ENCODE assay signal across 7 mouse cellular contexts in genomic region chr14:25548650-25549049, GRCm38 (mm10).
A peak's percentile ranks its signal among the peaks of the same experiment; 100 is the strongest.
DNase-seq lines count a peak whose midpoint lies in the region; ATAC-seq lines count a peak whose summit lies in the region.

No protein-coding gene starts in this region.

- no peak overlapping the region for H3K4me2 ChIP-seq in heart, embryonic 16.5 days (ENCODE audit: low read depth, low read length)
- H3K4me2 ChIP-seq in limb, embryonic 11.5 days (ENCODE audit: low read depth, severe bottlenecking) = no peak overlapping the region

- peak overlapping the region; percentile 15 for H3K27ac ChIP-seq in heart, embryonic 16.5 days (ENCODE audit: low read length)
- H3K27ac ChIP-seq in limb, embryonic 11.5 days (replicated peaks; ENCODE audit: low read depth, low read length) = 0 out of 2 replicates have a peak overlapping the region, but pooled peaks have one; percentile 0

- DNase-seq in adrenal gland, postnatal 25 days = peak; percentile 71
- peak; percentile 94 for DNase-seq in cerebellum, adult 11-12 months
- DNase-seq in limb, embryonic 11.5 days (ENCODE audit: low spot score) = no peak
- no peak for DNase-seq in layer of hippocampus, postnatal 10 days (ENCODE audit: low spot score in 2 of 2)
- DNase-seq in layer of hippocampus, adult 8-10 months (ENCODE audit: low spot score in 2 of 2) = no peak

- no peak for ATAC-seq in heart, embryonic 16.5 days (replicated peaks; ENCODE audit: extremely low read depth, insufficient read depth, low FRiP score)
- no peak for ATAC-seq in limb, embryonic 11.5 days (ENCODE audit: insufficient number of reproducible peaks, low FRiP score, low TSS enrichment, low read depth)
- no peak for ATAC-seq in inflammation-experienced regulatory T-cells, adult 6 months

- H3K9me3 ChIP-seq in heart, embryonic 16.5 days (replicated peaks; ENCODE audit: control insufficient read depth, low read length) = no peaks in the 10 kb centered on the region
- no peaks in the 10 kb centered on the region for H3K9me3 ChIP-seq in limb, embryonic 11.5 days (ENCODE audit: control insufficient read depth, low read length)

- no peaks in the 10 kb centered on the region for H3K27me3 ChIP-seq in heart, embryonic 16.5 days (ENCODE audit: control insufficient read depth, insufficient read depth, low read length)
- no peaks in the 10 kb centered on the region for H3K27me3 ChIP-seq in limb, embryonic 11.5 days (ENCODE audit: control insufficient read depth, insufficient read depth, low read length)

- H3K4me3 ChIP-seq in heart, embryonic 16.5 days (ENCODE audit: low read length) = no peak overlapping the region
- H3K4me3 ChIP-seq in limb, embryonic 11.5 days (ENCODE audit: low read depth, low read length) = no peak overlapping the region

- peaks cover 3% of the 10 kb centered on the region; the same call in 1 of the 2 replicates for H3K36me3 ChIP-seq in heart, embryonic 16.5 days (ENCODE audit: control insufficient read depth, insufficient read depth)
- peaks cover 2% of the 10 kb centered on the region; the same call in 1 of the 2 replicates for H3K36me3 ChIP-seq in limb, embryonic 11.5 days (ENCODE audit: control insufficient read depth, insufficient read depth, low read length)

- no peak overlapping the region for H3K9ac ChIP-seq in heart, embryonic 16.5 days (ENCODE audit: low read length)
- 0 out of 2 replicates have a peak overlapping the region, but pooled peaks have one; percentile 32 for H3K9ac ChIP-seq in limb, embryonic 11.5 days (ENCODE audit: low read length)

- peaks cover 27% of the 10 kb centered on the region for H3K4me1 ChIP-seq in heart, embryonic 16.5 days (ENCODE audit: control insufficient read depth, insufficient read depth, low read length)
- peaks cover 55% of the 10 kb centered on the region for H3K4me1 ChIP-seq in limb, embryonic 11.5 days (ENCODE audit: control insufficient read depth, insufficient read depth, low read length)

- 32% methylated on average over 6 of the region's 6 CpGs for WGBS in heart, embryonic 16.5 days
- WGBS in limb, embryonic 11.5 days = 26% methylated on average over 6 of the region's 6 CpGs

Comparison
In these comparisons a context has a peak if more than half of its experiments do, and no peak if none do; other contexts are left out.
1. DNase-seq: peak in adrenal gland, postnatal 25 days (single experiment) and cerebellum, adult 11-12 months (single experiment); none in limb, embryonic 11.5 days (single experiment), layer of hippocampus, postnatal 10 days (0 of 2) and layer of hippocampus, adult 8-10 months (0 of 2).